Mouse (Mus musculus): ENCODE data around the gene Spata1. TPM values are rescaled to one million over a fixed set of nuclear protein-coding genes. Genes with fewer than 3 reads are reported as not detected.

Gene Spata1
- polyA plus RNA-seq, 1 experiment: 0.56 TPM

DNA sequence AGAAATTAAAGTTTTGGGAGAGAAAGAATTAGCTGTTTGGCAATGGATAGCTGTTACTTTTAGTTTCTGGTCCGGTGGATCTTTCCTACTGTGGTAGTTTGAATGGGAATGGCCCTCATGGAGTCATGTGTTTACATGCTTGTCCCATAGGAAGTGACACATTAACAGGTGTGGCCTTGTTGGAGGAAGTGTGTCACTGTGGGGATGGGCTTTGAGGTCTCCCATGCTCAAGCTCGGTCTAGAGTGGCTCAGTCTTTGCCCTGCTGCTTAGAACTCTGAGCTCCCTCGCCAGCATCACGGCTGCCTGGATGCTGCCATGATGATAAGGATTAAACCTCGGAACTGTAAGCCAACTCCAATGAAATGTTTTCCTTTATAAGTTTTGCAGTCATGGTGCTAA lies 48.2 kb downstream of the Spata1 start:
- Histone ChIP-seq H3K79me2 (ENCODE audit: control insufficient read depth, insufficient read depth) (no peaks in the 10 kb centered on the region), H3K4me3 (ENCODE audit: insufficient read depth, poor library complexity, severe bottlenecking) (no peak overlapping the region), H3K27me3 (ENCODE audit: control insufficient read depth, insufficient read depth, insufficient read length) (no peaks in the 10 kb centered on the region), H3K79me3 (ENCODE audit: low read depth) (no peaks in the 10 kb centered on the region), H3ac (ENCODE audit: control insufficient read depth, insufficient read length, low read depth) (no peak overlapping the region), H3K36me3 (ENCODE audit: control insufficient read depth, insufficient read depth) (no peaks in the 10 kb centered on the region)
- TF ChIP-seq FOSL1 (IDR thresholded peaks at IDR 0.05; ENCODE audit: insufficient read depth, low read length, poor library complexity, severe bottlenecking) (no peak), CEBPB (IDR thresholded peaks at IDR 0.05; ENCODE audit: low read depth) (no peak), USF1 (IDR thresholded peaks at IDR 0.05; ENCODE audit: low read depth) (no peak), CTCF (IDR thresholded peaks at IDR 0.05; ENCODE audit: control insufficient read depth, insufficient read depth, insufficient read length) (no peak), MYOG (IDR thresholded peaks at IDR 0.05; ENCODE audit: control insufficient read depth, extremely low read depth, insufficient read length) (no peak), MYOD1 (IDR thresholded peaks at IDR 0.05; ENCODE audit: control insufficient read depth, insufficient read length, low read depth) (no peak), MAX (IDR thresholded peaks at IDR 0.05) (no peak)

- Histone ChIP-seq H3K79me3 (ENCODE audit: low read depth) (no peaks in the 10 kb centered on the region), H3K4me3 (ENCODE audit: insufficient read depth, poor library complexity, severe bottlenecking) (peak overlapping the region; percentile 43), H3K27me3 (ENCODE audit: control insufficient read depth, insufficient read depth, insufficient read length) (no peaks in the 10 kb centered on the region), H3K36me3 (ENCODE audit: control insufficient read depth, insufficient read depth) (no peaks in the 10 kb centered on the region), H3K79me2 (ENCODE audit: control insufficient read depth, insufficient read depth) (no peaks in the 10 kb centered on the region), H3ac (ENCODE audit: control insufficient read depth, insufficient read length, low read depth) (peak overlapping the region; percentile 68)
- TF ChIP-seq MYOD1 (IDR thresholded peaks at IDR 0.05; ENCODE audit: control insufficient read depth, insufficient read length, low read depth): no peak
- peak; percentile 55 for TF ChIP-seq CEBPB (IDR thresholded peaks at IDR 0.05; ENCODE audit: low read depth)
Observed at GRCm38 (mm10) chr3:146450371-146450841, 49.1 kb downstream of the Spata1 start.

GRCm38 (mm10) chr3:146449745-146450250 lies 49.8 kb downstream of the Spata1 start, which contains the start of gene Ctbs:
TSS of gene Ctbs (plus strand) at chr3:146449795.
- Histone ChIP-seq H3ac (ENCODE audit: control insufficient read depth, insufficient read length, low read depth) (peak within 1 kb of the TSS; percentile 68), H3K79me3 (ENCODE audit: low read depth) (no peaks in the 10 kb centered on the region), H3K36me3 (ENCODE audit: control insufficient read depth, insufficient read depth) (no peaks in the 10 kb centered on the region), H3K4me3 (ENCODE audit: insufficient read depth, poor library complexity, severe bottlenecking) (peak within 1 kb of the TSS; percentile 43), H3K79me2 (ENCODE audit: control insufficient read depth, insufficient read depth) (no peaks in the 10 kb centered on the region), H3K27me3 (ENCODE audit: control insufficient read depth, insufficient read depth, insufficient read length) (no peaks in the 10 kb centered on the region)
- TF ChIP-seq MYOD1 (IDR thresholded peaks at IDR 0.05; ENCODE audit: control insufficient read depth, insufficient read length, low read depth) (no peak), USF1 (IDR thresholded peaks at IDR 0.05; ENCODE audit: low read depth) (no peak)

- Histone ChIP-seq H3K79me2 (ENCODE audit: control insufficient read depth, insufficient read depth) (no peaks in the 10 kb centered on the region), H3K27me3 (ENCODE audit: control insufficient read depth, insufficient read depth, insufficient read length) (no peaks in the 10 kb centered on the region), H3K79me3 (ENCODE audit: low read depth) (no peaks in the 10 kb centered on the region), H3K36me3 (ENCODE audit: control insufficient read depth, insufficient read depth) (no peaks in the 10 kb centered on the region), H3K4me3 (ENCODE audit: insufficient read depth, poor library complexity, severe bottlenecking) (no peak overlapping the region), H3ac (ENCODE audit: control insufficient read depth, insufficient read length, low read depth) (no peak overlapping the region)
- no peak for TF ChIP-seq USF1 (IDR thresholded peaks at IDR 0.05; ENCODE audit: low read depth)
- no peak for TF ChIP-seq CEBPB (IDR thresholded peaks at IDR 0.05; ENCODE audit: low read depth)
- no peak for TF ChIP-seq MAX (IDR thresholded peaks at IDR 0.05)
- TF ChIP-seq MYOG (IDR thresholded peaks at IDR 0.05; ENCODE audit: control insufficient read depth, extremely low read depth, insufficient read length): no peak
- no peak for TF ChIP-seq MYOD1 (IDR thresholded peaks at IDR 0.05; ENCODE audit: control insufficient read depth, insufficient read length, low read depth)
- no peak for TF ChIP-seq CTCF (IDR thresholded peaks at IDR 0.05; ENCODE audit: control insufficient read depth, insufficient read depth, insufficient read length)
- no peak for TF ChIP-seq FOSL1 (IDR thresholded peaks at IDR 0.05; ENCODE audit: insufficient read depth, low read length, poor library complexity, severe bottlenecking)
Observed at GRCm38 (mm10) chr3:146448969-146449368, 50.6 kb downstream of the Spata1 start.

DNA sequence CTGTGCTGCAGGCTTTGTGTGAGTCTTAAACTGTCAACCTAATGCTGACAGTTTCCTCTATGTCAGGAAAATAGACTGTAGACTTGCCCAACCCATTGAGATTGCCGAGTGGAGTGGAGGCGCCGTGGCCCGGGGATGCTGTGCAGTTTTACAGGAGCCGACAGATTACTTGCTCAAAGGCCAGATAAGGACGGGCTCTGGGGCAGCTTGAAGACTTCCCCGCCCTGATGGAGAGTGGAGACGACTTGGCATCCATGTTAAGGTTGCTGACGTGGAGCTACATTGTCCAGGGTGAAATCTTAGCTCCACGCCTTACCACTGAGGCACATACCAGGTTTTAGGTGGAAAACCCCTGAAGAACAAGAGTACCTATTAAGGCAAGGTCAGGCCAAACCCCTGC lies 51.2 kb downstream of the Spata1 start:
- H3K27me3 ChIP-seq (ENCODE audit: control insufficient read depth, insufficient read depth, insufficient read length): no peaks in the 10 kb centered on the region
- no peak overlapping the region for H3K4me3 ChIP-seq (ENCODE audit: insufficient read depth, poor library complexity, severe bottlenecking)
- no peak for TF ChIP-seq CTCF (IDR thresholded peaks at IDR 0.05; ENCODE audit: control insufficient read depth, insufficient read depth, insufficient read length)
- no peak for TF ChIP-seq CEBPB (IDR thresholded peaks at IDR 0.05; ENCODE audit: low read depth)
- no peak for TF ChIP-seq FOSL1 (IDR thresholded peaks at IDR 0.05; ENCODE audit: insufficient read depth, low read length, poor library complexity, severe bottlenecking)
- TF ChIP-seq MAX (IDR thresholded peaks at IDR 0.05): no peak
- no peak for TF ChIP-seq MYOD1 (IDR thresholded peaks at IDR 0.05; ENCODE audit: control insufficient read depth, insufficient read length, low read depth)
- no peaks in the 10 kb centered on the region for H3K79me2 ChIP-seq (ENCODE audit: control insufficient read depth, insufficient read depth)
- no peaks in the 10 kb centered on the region for H3K79me3 ChIP-seq (ENCODE audit: low read depth)
- no peaks in the 10 kb centered on the region for H3K36me3 ChIP-seq (ENCODE audit: control insufficient read depth, insufficient read depth)
- no peak overlapping the region for H3ac ChIP-seq (ENCODE audit: control insufficient read depth, insufficient read length, low read depth)

DNA sequence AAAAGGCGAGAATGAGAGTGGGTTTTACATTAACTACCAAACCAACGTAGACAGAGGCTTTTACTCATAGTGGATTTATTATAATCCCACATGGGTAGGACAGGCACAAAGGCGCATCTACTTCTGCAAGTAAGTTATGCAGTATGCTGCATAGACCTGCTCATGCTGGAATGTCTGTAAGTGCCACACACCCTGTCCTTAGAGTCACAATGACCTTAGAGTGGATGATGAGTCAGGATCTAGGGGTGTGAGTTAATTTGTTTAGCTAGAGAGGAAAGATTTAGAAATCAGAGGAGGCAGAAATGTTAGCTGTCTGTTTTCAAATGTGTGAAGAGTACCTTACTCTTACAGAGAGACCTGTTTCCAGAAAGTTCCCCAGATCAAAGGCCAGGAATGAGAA lies 52.0 kb downstream of the Spata1 start:
- H3K79me2 ChIP-seq (ENCODE audit: control insufficient read depth, insufficient read depth): no peaks in the 10 kb centered on the region
- TF ChIP-seq FOSL1 (IDR thresholded peaks at IDR 0.05; ENCODE audit: insufficient read depth, low read length, poor library complexity, severe bottlenecking) (no peak), CTCF (IDR thresholded peaks at IDR 0.05; ENCODE audit: control insufficient read depth, insufficient read depth, insufficient read length) (no peak), CEBPB (IDR thresholded peaks at IDR 0.05; ENCODE audit: low read depth) (no peak)

More for the DNA sequence above, 52.0 kb downstream of the Spata1 start:
- H3K4me3 ChIP-seq (ENCODE audit: insufficient read depth, poor library complexity, severe bottlenecking): no peak overlapping the region
- no peaks in the 10 kb centered on the region for H3K79me3 ChIP-seq (ENCODE audit: low read depth)
- H3ac ChIP-seq (ENCODE audit: control insufficient read depth, insufficient read length, low read depth): no peak overlapping the region
- no peaks in the 10 kb centered on the region for H3K36me3 ChIP-seq (ENCODE audit: control insufficient read depth, insufficient read depth)
- no peaks in the 10 kb centered on the region for H3K27me3 ChIP-seq (ENCODE audit: control insufficient read depth, insufficient read depth, insufficient read length)
